Mouse (Mus musculus) macrophage (primary cell): ENCODE results near the gene Inafm2. TPM values are rescaled to one million over a fixed set of nuclear protein-coding genes. Genes with fewer than 3 reads are reported as not detected.

Source experiments
- H3K27ac ChIP-seq: fragments of 350-480 bp; formaldehyde crosslinking; 2 replicates; pipeline ENCODE4 v1.9.0; 2021
- H3K36me3 ChIP-seq: fragments of 350-480 bp; formaldehyde crosslinking; 2 replicates; pipeline ENCODE4 v1.9.0; 2021; ENCODE audit errors: inconsistent target
- H3K4me3 ChIP-seq: fragments of 350-480 bp; formaldehyde crosslinking; 2 replicates; pipeline ENCODE4 v1.9.0; 2021; ENCODE audit errors: inconsistent target
- H3K79me2 ChIP-seq: fragments of 350-480 bp; formaldehyde crosslinking; 2 replicates; pipeline ENCODE4 v1.9.0; 2021; ENCODE audit errors: inconsistent target
- WGBS: methylation state at CpG from one replicate; pipeline ENCODE4 v1.1.7; 2026; ENCODE audit warnings: inconsistent platforms; ENCODE audit not compliant: missing documents; 5-methylcytosine and 5-hydroxymethylcytosine counted together
- polyA plus RNA-seq: library from polyadenylated mRNA; stranded (reverse); fragments of 250-400 nt; gene quantifications from 3 replicates; pipeline ENCODE4 v1.2.4, GENCODE M21; 2018; ENCODE audit warnings: inconsistent platforms

The Inafm2 gene
- polyA plus RNA-seq, 1 experiment from 2014 or later = 5.4 TPM

GRCm38 (mm10) chr2:118733341-118733740, 12.2 kb upstream of the Inafm2 start:
- Histone ChIP-seq H3K4me3 (no peak overlapping the region), H3K27ac (no peak overlapping the region), H3K79me2 (no peaks in the 10 kb centered on the region), H3K36me3 (no peaks in the 10 kb centered on the region)
- 97% methylated on average over 5 of the region's 5 CpGs for WGBS

- Histone ChIP-seq H3K4me3 (no peak overlapping the region), H3K36me3 (no peaks in the 10 kb centered on the region), H3K79me2 (no peaks in the 10 kb centered on the region), H3K27ac (no peak overlapping the region)
- 63% methylated on average over 3 of the region's 3 CpGs for WGBS
Observed at GRCm38 (mm10) chr2:118740341-118740740, 5.2 kb upstream of the Inafm2 start.

DNA sequence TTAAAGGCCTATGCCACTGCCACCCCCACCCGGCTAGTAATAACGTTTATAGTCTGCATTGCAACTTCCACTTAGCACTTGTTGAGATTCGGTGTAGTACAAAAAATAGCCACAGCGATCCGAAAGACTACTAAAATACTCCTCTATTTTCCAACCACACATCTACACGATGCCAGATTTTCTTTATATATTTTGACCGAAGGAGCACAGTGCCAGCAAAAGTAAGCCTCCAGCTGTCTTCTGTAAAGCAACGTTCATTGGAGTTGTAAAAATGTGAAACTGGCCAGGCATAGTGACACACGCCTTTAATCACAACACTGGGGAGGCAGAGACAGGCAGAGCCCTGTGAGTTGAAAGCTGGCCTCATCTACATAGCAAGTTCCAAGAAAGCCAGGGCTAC, 4.4 kb upstream of the Inafm2 start:
- Histone ChIP-seq H3K4me3 (no peak overlapping the region), H3K79me2 (no peaks in the 10 kb centered on the region), H3K36me3 (no peaks in the 10 kb centered on the region), H3K27ac (no peak overlapping the region)
- 79% methylated on average over 9 of the region's 9 CpGs for WGBS

DNA sequence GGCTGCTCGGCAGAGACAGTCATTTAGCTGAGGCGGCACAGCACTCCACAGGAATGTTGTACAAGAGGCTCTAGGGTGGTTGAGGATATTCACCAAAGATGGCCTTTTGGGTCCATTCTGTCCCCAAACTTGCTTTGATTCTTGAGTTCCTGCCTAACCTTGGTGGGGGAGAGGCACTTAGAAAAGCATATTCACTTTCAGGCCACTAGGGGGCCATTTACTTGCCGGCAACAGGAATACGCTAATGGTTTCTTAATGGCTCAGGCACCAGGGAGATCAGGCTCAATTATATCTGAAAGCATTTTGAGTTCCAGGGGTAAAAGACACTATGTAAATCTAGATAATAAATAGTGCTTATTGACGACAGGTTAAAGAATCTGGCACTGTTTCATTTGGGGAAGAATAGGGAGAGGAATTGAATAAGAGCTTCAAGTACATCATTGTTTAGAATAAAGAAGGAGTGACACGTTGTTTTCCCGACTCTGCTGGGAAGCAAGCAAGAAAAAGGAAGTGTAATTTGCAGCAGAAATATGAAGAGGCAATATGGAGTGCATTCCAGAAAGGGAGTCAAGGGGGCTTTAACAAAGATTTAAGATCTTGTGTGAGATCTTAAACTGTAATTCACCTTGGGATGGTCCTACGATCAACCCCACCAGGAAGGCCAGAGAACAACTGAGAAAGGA, 2.2 kb upstream of the Inafm2 start:
- Histone ChIP-seq H3K27ac (no peak overlapping the region), H3K79me2 (no peaks in the 10 kb centered on the region), H3K36me3 (no peaks in the 10 kb centered on the region), H3K4me3 (no peak overlapping the region)
- WGBS = 22% methylated on average over 8 of the region's 8 CpGs

DNA sequence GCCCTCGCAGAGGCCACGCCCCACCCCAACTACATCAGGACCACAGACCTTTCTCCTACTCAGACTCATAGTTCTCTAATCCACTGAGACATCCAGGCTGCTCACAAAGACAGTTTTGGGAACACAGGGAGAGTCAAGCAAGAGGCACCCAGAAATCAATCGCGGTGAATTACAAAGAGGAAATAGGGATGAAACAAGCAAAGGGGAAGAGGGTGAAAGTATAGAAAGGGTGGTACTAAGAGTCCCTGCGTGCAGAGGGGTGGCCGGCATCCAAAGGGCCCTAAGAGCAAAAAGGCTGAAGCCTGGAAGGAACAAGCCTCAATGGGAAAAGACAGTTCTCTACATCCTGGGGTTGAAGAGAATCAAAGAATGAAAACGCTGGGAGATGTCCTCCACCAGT, 937 bp upstream of the Inafm2 start:
- no peaks in the 10 kb centered on the region for H3K79me2 ChIP-seq
- H3K36me3 ChIP-seq = no peaks in the 10 kb centered on the region
- H3K27ac ChIP-seq = no peak overlapping the region
- no peak overlapping the region for H3K4me3 ChIP-seq
- WGBS = 6% methylated on average over 7 of the region's 7 CpGs

DNA sequence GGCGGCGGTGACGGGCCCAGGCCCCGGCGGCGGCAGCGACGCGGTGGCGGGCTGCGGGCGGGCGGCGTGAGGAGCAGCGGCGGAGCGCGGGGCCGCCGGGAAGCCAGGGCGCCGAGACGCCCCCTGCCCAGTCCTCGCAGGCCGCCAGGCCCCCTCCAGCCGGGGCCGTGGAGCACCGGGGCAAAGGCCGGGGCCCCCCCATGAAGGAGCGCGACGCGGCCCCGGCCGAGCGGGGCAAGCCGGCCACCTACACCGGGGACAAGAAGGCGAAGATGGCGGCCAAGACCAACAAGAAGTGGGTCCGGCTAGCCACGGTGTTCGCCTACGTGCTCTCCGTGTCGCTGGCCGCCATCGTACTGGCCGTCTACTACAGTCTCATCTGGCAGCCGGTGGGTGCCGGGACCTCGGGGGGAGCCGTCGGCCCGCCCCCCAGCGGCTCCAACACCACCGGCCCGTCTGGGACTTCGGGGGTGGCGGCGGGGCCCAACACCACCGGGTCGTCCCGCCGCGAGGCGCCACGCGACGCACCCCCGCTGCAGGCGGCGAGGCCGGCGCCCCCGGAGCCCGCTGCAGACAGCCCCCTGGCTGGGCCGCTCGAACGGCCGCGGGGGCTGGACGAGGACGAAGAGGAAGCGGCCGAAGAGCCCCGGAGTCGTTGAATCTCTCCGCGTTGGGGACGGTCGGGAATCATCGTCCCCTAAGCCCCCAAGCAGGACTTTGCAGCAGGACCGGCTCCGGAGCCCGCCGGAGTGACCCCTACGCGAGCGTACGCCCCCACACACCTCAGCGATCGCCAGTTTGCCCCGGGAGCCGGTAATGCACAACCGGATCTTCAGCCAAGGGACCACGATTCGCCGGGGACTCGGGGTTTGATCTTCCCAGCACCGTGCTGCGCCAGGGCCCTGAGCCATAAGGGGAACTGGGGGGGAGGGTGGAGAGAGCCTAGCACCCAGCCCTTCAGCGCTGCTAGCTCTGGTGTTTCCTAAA, 650 bp downstream of the Inafm2 start:
- Histone ChIP-seq H3K27ac (no peak overlapping the region), H3K36me3 (no peaks in the 10 kb centered on the region), H3K4me3 (peak overlapping the region; percentile 14; the same call in 1 of the 2 replicates), H3K79me2 (no peaks in the 10 kb centered on the region)
- WGBS = 2% methylated on average over 107 of the region's 113 CpGs

DNA sequence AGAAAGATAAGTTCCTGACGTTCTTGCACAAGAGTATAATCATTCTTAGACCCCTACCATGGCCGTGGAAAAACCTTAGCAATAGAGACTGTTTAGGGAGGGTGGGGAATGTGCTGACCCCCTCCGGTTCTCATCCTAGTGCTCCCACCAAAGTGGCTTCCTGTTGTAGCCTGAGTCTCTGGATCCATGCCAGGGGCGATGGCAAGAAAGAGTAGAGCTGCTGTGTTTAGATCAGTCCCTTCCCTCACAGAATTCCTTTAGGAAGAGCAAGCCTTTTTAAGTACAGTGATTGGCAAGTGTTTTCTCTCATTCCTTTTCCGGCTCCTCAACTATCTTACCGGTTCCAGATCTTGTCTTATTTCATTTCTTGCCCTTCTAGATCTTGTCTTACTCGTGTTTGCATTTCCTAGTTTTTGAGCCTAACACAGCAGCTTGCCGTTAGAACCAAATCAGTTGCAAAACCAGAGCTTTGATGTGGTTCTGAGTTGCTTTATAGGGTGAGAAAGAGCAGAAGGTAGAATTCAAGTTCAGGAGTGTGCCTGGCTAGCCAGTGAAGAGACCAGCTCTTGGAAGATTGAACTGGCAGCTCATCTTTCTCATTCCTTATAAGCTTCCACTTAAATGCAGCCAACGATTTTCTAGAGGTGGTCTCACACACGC, 1.9 kb downstream of the Inafm2 start:
- 37% methylated on average over 10 of the region's 10 CpGs for WGBS
- Histone ChIP-seq H3K27ac (no peak overlapping the region), H3K36me3 (no peaks in the 10 kb centered on the region), H3K79me2 (no peaks in the 10 kb centered on the region), H3K4me3 (no peak overlapping the region)

DNA sequence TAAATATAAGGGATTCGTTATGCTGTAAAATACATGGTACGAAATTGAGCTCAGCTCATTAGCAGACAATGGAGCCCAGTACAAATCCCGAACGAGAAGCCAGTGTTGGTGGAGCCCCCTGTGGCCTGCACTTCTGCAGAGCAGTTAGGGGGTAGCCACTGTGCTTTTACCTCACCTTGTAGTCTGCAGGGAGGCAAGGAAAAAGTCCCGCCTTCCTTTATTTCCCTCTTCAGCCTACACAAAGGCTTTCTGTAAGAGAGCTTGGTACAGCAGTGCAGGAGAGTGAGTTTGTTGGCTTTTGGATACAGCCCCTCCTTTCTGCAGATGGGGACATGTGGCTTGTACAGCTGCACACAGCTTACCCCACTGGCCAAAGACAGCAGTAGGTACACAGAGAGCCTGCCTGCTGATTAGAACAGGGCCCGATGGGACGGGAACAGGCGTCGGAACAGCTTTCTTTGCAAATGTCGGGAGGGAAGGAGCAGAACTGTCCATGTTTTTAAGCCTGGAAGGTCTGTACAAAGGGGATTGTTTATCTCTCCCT, 3.9 kb downstream of the Inafm2 start:
- Histone ChIP-seq H3K27ac (no peak overlapping the region), H3K79me2 (no peaks in the 10 kb centered on the region), H3K4me3 (no peak overlapping the region), H3K36me3 (no peaks in the 10 kb centered on the region)
- 83% methylated on average over 10 of the region's 10 CpGs for WGBS

GRCm38 (mm10) chr2:118750476-118750875, 4.9 kb downstream of the Inafm2 start:
- no peaks in the 10 kb centered on the region for H3K79me2 ChIP-seq
- H3K27ac ChIP-seq = no peak overlapping the region
- 54% methylated on average over 8 of the region's 8 CpGs for WGBS
- H3K36me3 ChIP-seq = no peaks in the 10 kb centered on the region
- no peak overlapping the region for H3K4me3 ChIP-seq

DNA sequence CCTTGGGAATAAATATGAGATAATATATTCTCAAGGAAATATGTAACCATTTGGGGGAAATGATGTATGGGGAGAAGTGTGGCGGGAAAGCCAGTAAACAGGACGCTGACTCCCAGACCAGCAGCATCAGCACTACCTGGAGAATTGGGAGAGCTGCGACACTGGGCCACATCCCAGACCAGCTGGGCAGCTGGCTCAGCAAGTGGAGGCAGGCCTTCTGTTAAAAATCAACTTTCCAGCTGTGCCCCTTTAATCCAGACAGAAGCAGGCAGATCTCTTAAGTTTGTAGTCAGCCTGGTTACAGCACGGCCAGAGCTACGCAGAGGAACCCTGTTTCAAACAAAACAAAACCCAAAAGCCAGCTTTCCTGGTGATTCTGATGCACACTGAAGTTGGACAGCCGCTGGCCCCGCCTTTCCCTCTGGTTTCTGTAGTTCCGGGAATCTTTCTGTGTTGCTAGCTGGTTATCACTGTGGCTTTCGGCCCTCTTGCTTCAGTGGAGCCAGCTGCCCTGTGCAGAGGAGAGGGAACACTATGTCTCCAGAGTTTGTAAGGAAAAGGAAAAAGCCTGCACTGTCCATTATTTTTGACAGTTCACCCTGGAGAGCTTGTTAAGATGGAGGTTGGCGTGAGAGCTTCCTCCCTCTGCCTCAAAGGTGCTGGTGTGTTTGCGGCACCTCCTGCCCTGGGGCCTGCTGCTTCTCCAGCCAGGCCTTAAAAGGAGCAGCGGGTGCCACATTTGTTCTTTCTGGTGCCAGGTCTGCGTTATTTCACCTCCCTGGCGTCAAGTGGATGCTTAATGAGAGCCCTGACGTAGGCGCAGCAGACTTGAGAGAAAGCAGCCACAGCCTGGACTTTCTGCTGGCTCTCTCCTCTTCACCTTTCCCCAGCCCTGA, 6.6 kb downstream of the Inafm2 start:
- WGBS = 94% methylated on average over 16 of the region's 16 CpGs
- Histone ChIP-seq H3K36me3 (no peaks in the 10 kb centered on the region), H3K27ac (no peak overlapping the region), H3K79me2 (no peaks in the 10 kb centered on the region), H3K4me3 (no peak overlapping the region)

GRCm38 (mm10) chr2:118752792-118753108, 7.2 kb downstream of the Inafm2 start:
- Histone ChIP-seq H3K4me3 (no peak overlapping the region), H3K79me2 (no peaks in the 10 kb centered on the region), H3K27ac (no peak overlapping the region), H3K36me3 (no peaks in the 10 kb centered on the region)
- 94% methylated on average over 3 of the region's 4 CpGs for WGBS

DNA sequence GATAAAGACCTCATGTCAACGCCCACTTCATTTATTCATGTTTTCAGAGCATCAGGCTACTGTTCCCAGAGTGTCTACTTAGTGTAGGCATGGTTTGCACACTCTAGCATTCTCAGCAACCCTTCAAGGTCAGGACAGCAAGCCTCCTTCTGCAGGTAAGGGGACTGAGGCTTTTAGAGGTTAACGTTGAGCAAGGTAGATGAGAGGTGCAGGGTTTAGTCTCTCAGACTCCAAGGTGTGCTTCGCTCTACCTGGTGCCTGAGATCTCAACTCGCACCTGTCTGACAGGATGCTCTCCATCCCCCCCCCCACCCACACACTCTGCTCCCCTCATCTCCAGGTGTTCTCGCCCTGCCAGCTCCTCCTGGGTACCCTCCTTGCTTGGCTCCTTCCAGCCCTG, 8.6 kb downstream of the Inafm2 start:
- H3K36me3 ChIP-seq = no peaks in the 10 kb centered on the region
- WGBS = 96% methylated on average over 5 of the region's 5 CpGs
- H3K79me2 ChIP-seq = no peaks in the 10 kb centered on the region
- no peak overlapping the region for H3K27ac ChIP-seq
- no peak overlapping the region for H3K4me3 ChIP-seq

DNA sequence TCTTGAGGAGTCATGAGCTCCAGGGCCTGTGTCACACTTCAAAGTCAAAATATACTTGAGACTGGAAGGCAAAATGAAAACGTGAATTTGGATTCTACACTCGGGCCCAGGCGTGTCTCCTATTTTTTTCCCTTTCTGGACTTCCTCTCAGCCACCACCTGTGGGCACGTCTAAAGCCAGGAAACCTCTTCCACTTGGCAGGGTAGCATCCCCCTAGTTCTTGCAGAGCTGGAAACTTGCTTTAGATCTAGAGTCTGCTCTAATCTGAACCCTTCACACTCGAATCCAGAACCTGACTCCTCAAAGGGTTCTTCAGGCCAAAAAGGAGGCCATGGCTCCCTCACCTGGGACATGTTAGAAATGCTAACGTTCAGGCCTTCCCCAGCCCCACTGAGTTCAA, 9.8 kb downstream of the Inafm2 start:
- Histone ChIP-seq H3K27ac (no peak overlapping the region), H3K79me2 (no peaks in the 10 kb centered on the region), H3K36me3 (no peaks in the 10 kb centered on the region), H3K4me3 (no peak overlapping the region)
- WGBS = 73% methylated on average over 6 of the region's 6 CpGs

DNA sequence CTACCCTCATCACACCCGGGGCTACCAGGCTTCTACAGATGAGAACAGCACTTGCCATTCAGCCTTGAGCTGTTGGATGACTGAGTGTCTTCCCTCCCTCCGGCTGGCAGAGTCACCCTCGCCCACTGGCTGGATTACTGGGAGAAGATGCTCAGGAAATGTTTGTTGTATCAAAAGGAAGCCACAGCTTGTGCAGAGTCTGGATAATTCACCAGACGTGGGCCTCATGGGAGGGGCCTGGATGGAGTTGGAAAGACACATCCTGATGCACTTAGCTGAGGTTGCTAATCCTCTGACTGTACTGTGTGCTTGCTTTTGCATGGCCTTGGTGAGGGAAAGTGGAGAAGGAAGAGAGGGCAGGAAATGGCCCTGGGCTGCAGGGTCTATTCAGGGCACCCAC, 10.5 kb downstream of the Inafm2 start:
- Histone ChIP-seq H3K4me3 (no peak overlapping the region), H3K36me3 (no peaks in the 10 kb centered on the region), H3K79me2 (no peaks in the 10 kb centered on the region), H3K27ac (no peak overlapping the region)
- 86% methylated on average over 4 of the region's 4 CpGs for WGBS
